Mouse (Mus musculus) heart, embryonic 14.5 days (tissue): ENCODE measurements around the gene Zfp784. TPM values are rescaled to one million over a fixed set of nuclear protein-coding genes. Genes with fewer than 3 reads are reported as not detected.

Source experiments
- ATAC-seq: fragments of 200-750 bp; cut with Nextera tagmentation; 2 replicates; pipeline ENCODE4 v1.8.0; 2017; ENCODE audit warnings: low read depth, moderate TSS enrichment; ENCODE audit not compliant: insufficient number of reproducible peaks, insufficient read depth, low FRiP score
- H3K27ac ChIP-seq, 2 experiments: fragments of 200-500 bp in 1 of 2; fragments of 300-500 bp in 1 of 2; sonication (generic) in 1 of 2; replicated peaks in 1 of 2; 2 replicates each; pipeline ENCODE4 v1.5.1; 2012 to 2014; ENCODE audit warnings: low read depth in 2 of 2, low read length in 2 of 2, control low read depth in 1 of 2, mild to moderate bottlenecking in 1 of 2, mixed read lengths in 1 of 2; ENCODE audit not compliant: control insufficient read depth in 1 of 2, insufficient read depth in 1 of 2
- H3K27me3 ChIP-seq: fragments of 300-500 bp; sonication (generic); 2 replicates; pipeline ENCODE4 v1.6.1; 2014; ENCODE audit warnings: mild to moderate bottlenecking, low read length, control low read depth; ENCODE audit not compliant: control insufficient read depth, insufficient read depth
- H3K36me3 ChIP-seq: fragments of 300-500 bp; sonication (generic); 2 replicates; pipeline ENCODE4 v1.6.1; 2014; ENCODE audit warnings: mild to moderate bottlenecking, control low read depth, low read length, mixed read lengths; ENCODE audit not compliant: control insufficient read depth, insufficient read depth
- H3K4me1 ChIP-seq, 2 experiments: fragments of 200-500 bp in 1 of 2; fragments of 300-500 bp in 1 of 2; sonication (generic) in 1 of 2; 2 replicates each; pipeline ENCODE4 v1.6.1; 2012 to 2014; ENCODE audit warnings: low read length in 2 of 2, control low read depth in 1 of 2, mixed read lengths in 1 of 2; ENCODE audit not compliant: control insufficient read depth in 2 of 2, insufficient read depth in 2 of 2
- H3K4me2 ChIP-seq: fragments of 300-500 bp; sonication (generic); 2 replicates; pipeline ENCODE4 v1.6.1; 2014; ENCODE audit warnings: mild to moderate bottlenecking, low read length
- H3K4me3 ChIP-seq, 2 experiments: fragments of 200-500 bp in 1 of 2; fragments of 300-500 bp in 1 of 2; sonication (generic) in 1 of 2; 2 replicates each; pipeline ENCODE4 v1.5.1; 2012 to 2014; ENCODE audit warnings: low read length in 2 of 2, mild to moderate bottlenecking in 2 of 2, control low read depth in 1 of 2, low read depth in 1 of 2, moderate library complexity in 1 of 2; ENCODE audit not compliant: control insufficient read depth in 1 of 2, insufficient read depth in 1 of 2
- H3K9ac ChIP-seq: fragments of 300-500 bp; sonication (generic); 2 replicates; pipeline ENCODE4 v1.6.1; 2014; ENCODE audit warnings: mild to moderate bottlenecking, low read length
- H3K9me3 ChIP-seq: fragments of 300-500 bp; sonication (generic); 2 replicates; pipeline ENCODE4 v1.6.1; 2016; ENCODE audit warnings: low read length, control low read depth; ENCODE audit not compliant: control insufficient read depth
- WGBS: fragments of 180-500 bp; shearing (Covaris S2); extraction: QIAGEN DNeasy Blood & Tissue Kit; methylation state at CpG from one replicate; pipeline ENCODE4 v1.1.7; 2014; 5-methylcytosine and 5-hydroxymethylcytosine counted together
- polyA plus RNA-seq: library from polyadenylated mRNA; unstranded; fragments of >200 nt; fragmentation: Nextera tagmentation; extraction: Ambion mirVana; gene quantifications from 2 replicates; pipeline ENCODE4 v1.2.1, GENCODE M21; 2014

Zfp784 gene
- polyA plus RNA-seq, 1 experiment from 2014 or later = 5.6 TPM

DNA sequence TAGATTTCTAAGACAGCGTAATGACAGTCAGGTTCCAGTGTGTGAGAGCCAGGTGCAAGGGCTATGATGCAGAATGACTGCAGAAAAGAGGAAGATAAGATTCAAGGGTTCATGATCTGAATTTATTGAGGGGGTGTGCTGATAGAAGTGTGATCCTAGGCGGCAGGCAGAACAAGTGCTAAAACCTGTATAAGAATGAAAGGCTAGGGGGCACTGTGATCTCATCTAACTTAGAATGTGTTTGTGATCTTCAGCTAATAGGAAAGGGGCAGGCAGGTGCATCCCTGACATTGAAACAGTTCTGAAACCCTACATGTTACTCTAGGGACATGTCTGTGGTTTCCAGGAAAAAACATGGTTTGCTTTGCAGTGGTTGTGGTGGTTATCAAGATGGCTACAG is 7.9 kb upstream of the Zfp784 start:
- no peaks in the 10 kb centered on the region for H3K9me3 ChIP-seq
- no peaks in the 10 kb centered on the region for H3K27me3 ChIP-seq
- H3K4me1 ChIP-seq = peaks cover 3 to 7% of the 10 kb centered on the region in 2 experiments; a peak in 3 of 4 replicates
- H3K9ac ChIP-seq = no peak overlapping the region
- no peak overlapping the region for H3K4me2 ChIP-seq
- no peak for ATAC-seq
- H3K4me3 ChIP-seq = no peak overlapping the region
- WGBS = 64% methylated on average over 2 of the region's 2 CpGs
- no peak overlapping the region for H3K27ac ChIP-seq
- H3K36me3 ChIP-seq = peaks cover 4% of the 10 kb centered on the region; the same call in 1 of the 2 replicates

GRCm38 (mm10) chr7:5044981-5045380 is 6.7 kb upstream of the Zfp784 start:
- no peaks in the 10 kb centered on the region for H3K9me3 ChIP-seq
- H3K4me1 ChIP-seq = no peaks in the 10 kb centered on the region
- WGBS = 51% methylated on average over 2 of the region's 2 CpGs
- H3K4me2 ChIP-seq = no peak overlapping the region
- no peak overlapping the region for H3K9ac ChIP-seq
- H3K4me3 ChIP-seq = no peak overlapping the region
- no peak for ATAC-seq
- H3K36me3 ChIP-seq = peaks cover 4% of the 10 kb centered on the region; the same call in 1 of the 2 replicates
- no peak overlapping the region for H3K27ac ChIP-seq
- H3K27me3 ChIP-seq = no peaks in the 10 kb centered on the region

- Histone ChIP-seq H3K9ac (peak overlapping the region; percentile 76), H3K4me3 (peak overlapping the region; percentile 66 to 75; a peak in 3 of 4 replicates), H3K9me3 (no peaks in the 10 kb centered on the region), H3K4me2 (peak overlapping the region; percentile 65), H3K4me1 (peaks cover 2 to 11% of the 10 kb centered on the region in 2 experiments; a peak in 3 of 4 replicates), H3K27ac (peak overlapping the region in 1 of 2 experiments; percentile 94; a peak in 1 of 4 replicates), H3K27me3 (no peaks in the 10 kb centered on the region), H3K36me3 (peaks cover 27% of the 10 kb centered on the region)
- 30% methylated on average over 5 of the region's 5 CpGs for WGBS
- no peak for ATAC-seq
These were observed 694 bp upstream of the Zfp784 start for GRCm38 (mm10) chr7:5038940-5039339.

GRCm38 (mm10) chr7:5037467-5037866 is 779 bp downstream of the Zfp784 start:
- Histone ChIP-seq H3K4me3 (peak overlapping the region; percentile 66 to 75; a peak in 3 of 4 replicates), H3K36me3 (peaks cover 41% of the 10 kb centered on the region), H3K27me3 (no peaks in the 10 kb centered on the region), H3K4me1 (peaks cover 2 to 11% of the 10 kb centered on the region in 2 experiments; a peak in 3 of 4 replicates), H3K9ac (peak overlapping the region; percentile 76; the same call in 1 of the 2 replicates), H3K27ac (peak overlapping the region; percentile 72 to 94; a peak in 3 of 4 replicates), H3K9me3 (no peaks in the 10 kb centered on the region), H3K4me2 (peak overlapping the region; percentile 65)
- WGBS = 71% methylated on average over 8 of the region's 8 CpGs
- no peak for ATAC-seq

DNA sequence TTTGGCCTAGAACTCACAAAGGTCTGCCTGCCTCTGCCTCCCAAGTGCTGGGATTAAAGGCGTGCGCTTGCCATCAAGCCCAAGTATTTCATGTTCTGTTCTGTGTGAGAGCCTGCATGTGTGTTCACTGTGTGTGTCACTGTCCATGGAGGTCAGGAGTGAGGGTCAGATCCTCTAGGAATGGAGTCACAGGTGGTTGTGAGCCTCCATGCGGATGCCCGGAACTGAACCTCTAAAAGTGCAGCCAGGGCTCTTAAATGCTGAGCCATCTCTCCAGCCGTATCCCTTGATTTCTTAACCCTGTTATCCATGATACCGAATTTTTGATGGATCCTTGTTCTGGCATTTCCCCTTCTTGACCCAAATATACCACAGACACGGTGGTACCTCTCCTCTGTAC is 1.2 kb downstream of the Zfp784 start:
- ATAC-seq = no peak
- peaks cover 46% of the 10 kb centered on the region for H3K36me3 ChIP-seq
- peaks cover 2 to 11% of the 10 kb centered on the region in 2 experiments; a peak in 3 of 4 replicates for H3K4me1 ChIP-seq
- no peak overlapping the region for H3K9ac ChIP-seq
- H3K4me3 ChIP-seq = no peak overlapping the region
- peaks cover 4% of the 10 kb centered on the region; the same call in 1 of the 2 replicates for H3K9me3 ChIP-seq
- no peaks in the 10 kb centered on the region for H3K27me3 ChIP-seq
- no peak overlapping the region; the same call in 1 of the 2 replicates for H3K4me2 ChIP-seq
- no peak overlapping the region for H3K27ac ChIP-seq
- 87% methylated on average over 7 of the region's 7 CpGs for WGBS

DNA sequence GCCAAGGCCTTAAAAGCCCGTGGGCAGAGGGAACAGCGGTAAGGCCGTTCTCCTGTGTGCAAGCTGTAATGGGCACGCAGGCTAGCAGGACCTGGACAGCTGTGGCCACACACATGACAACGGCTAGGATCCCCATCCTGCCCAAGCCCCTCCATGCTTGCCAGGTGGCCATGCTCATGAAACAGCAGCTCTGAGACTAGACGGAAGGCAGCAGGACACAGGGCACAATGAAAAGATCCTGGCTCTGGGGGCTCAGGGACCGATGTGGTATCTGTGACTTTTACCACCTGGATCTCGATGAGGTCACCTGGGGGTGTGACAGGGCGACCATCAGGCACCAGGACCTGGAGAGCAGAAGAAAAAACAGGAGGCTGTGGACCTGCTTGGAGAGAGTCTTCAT is 2.1 kb downstream of the Zfp784 start:
- no peak overlapping the region for H3K4me2 ChIP-seq
- peaks cover 51% of the 10 kb centered on the region for H3K36me3 ChIP-seq
- ATAC-seq = no peak
- H3K27me3 ChIP-seq = no peaks in the 10 kb centered on the region
- no peak overlapping the region for H3K27ac ChIP-seq
- peaks cover 13% of the 10 kb centered on the region for H3K9me3 ChIP-seq
- H3K9ac ChIP-seq = no peak overlapping the region
- peaks cover 2 to 11% of the 10 kb centered on the region in 2 experiments; a peak in 3 of 4 replicates for H3K4me1 ChIP-seq
- 94% methylated on average over 9 of the region's 9 CpGs for WGBS
- no peak overlapping the region for H3K4me3 ChIP-seq

DNA sequence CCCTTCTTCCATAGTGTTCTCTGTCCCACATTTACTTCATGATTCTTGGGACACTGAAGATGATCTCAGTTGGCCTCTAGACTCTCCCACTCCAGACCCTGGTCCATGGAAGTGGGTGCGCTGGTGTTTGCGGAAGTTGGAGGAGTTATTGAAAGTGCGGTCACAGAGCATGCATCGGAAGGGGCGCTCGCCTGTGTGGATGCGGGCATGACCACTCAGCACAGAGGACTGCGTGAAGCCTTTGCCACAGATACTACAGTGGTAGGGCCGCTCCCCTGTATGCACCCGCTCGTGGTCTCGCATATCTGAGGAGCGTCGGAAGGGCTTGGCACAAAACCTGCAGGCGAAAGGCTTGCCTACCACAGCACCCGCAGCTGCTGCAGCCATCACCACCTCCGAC is 2.6 kb downstream of the Zfp784 start:
- no peaks in the 10 kb centered on the region for H3K27me3 ChIP-seq
- no peak overlapping the region for H3K4me2 ChIP-seq
- H3K27ac ChIP-seq = no peak overlapping the region
- peaks cover 55% of the 10 kb centered on the region for H3K36me3 ChIP-seq
- peaks cover 2 to 11% of the 10 kb centered on the region in 2 experiments; a peak in 3 of 4 replicates for H3K4me1 ChIP-seq
- H3K4me3 ChIP-seq = no peak overlapping the region
- H3K9me3 ChIP-seq = peaks cover 18% of the 10 kb centered on the region
- no peak overlapping the region for H3K9ac ChIP-seq
- no peak for ATAC-seq
- 95% methylated on average over 17 of the region's 17 CpGs for WGBS

DNA sequence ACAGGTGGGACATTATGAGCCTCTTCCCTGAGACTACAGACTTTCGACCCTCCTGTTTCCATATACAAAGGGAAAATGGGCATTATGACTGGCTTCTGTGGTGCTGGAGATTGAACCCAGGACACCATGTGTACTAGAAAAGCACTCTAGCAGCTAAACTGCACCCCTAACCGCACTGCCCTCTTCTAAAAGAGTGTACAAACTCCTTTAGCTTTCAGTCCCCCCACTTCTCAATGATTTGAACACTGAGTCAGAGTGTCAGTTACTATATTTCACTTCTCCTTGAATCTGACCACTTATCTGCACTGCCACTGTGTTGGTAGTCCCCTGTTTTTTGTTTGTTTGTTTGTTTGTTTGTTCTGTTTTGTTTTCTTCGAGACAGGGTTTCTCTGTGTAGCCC is 4.4 kb downstream of the Zfp784 start, which contains the start of gene 4632433K11Rik:
Gene 4632433K11Rik, plus strand, starts transcription at position 301 of the 400 bp plus-strand sequence.
- Histone ChIP-seq H3K9ac (no peak within 1 kb of the TSS), H3K36me3 (peaks cover 73% of the 10 kb centered on the region), H3K9me3 (peaks cover 35% of the 10 kb centered on the region), H3K4me1 (peaks cover 2 to 7% of the 10 kb centered on the region in 2 experiments; a peak in 3 of 4 replicates), H3K4me3 (no peak within 1 kb of the TSS), H3K27ac (no peak within 1 kb of the TSS), H3K4me2 (no peak within 1 kb of the TSS), H3K27me3 (no peaks in the 10 kb centered on the region)
- no peak for ATAC-seq
- 87% methylated on average over 3 of the region's 3 CpGs for WGBS
